Mouse (Mus musculus) heart, adult 2 months (tissue): ENCODE measurements around the gene Pheta2.

Source experiments
- CTCF ChIP-seq: fragments of 200-600 bp; IDR thresholded peaks from 2 replicates; pipeline ENCODE4 v1.8.1; 2022; ENCODE audit warnings: antibody characterized with exemption, mild to moderate bottlenecking, moderate library complexity
- EP300 ChIP-seq: fragments of 200-500 bp; IDR thresholded peaks from 2 replicates; pipeline ENCODE4 v1.6.1; 2011; ENCODE audit warnings: low read depth, low read length, control low read depth; ENCODE audit not compliant: insufficient read depth
- POLR2A ChIP-seq: fragments of 200-500 bp; IDR thresholded peaks from 2 replicates; pipeline ENCODE4 v1.6.1; 2011; ENCODE audit warnings: mild to moderate bottlenecking, low read depth, low read length, control low read depth; ENCODE audit not compliant: insufficient read depth

DNA sequence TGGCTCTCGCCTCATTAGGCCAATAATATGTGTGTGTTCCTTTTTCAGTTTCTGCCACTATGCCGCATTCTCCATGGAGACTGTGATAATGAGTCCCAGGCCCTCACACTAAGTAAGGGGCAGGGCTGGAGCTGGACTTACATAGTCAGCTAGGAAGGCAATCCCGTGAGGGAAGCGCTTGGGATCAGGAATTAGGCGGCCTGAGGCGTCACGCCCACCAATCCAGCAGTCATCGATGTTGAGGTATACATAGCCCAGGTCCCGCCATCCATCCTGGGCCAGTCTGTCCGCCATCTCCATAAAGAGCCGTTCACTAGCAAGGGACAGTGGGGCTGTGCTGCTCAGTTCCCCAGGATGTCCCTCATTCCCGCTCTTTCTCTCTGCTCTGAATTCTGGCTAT lies 2.1 kb upstream of the Pheta2 start:
- TF ChIP-seq EP300 (no peak), POLR2A (no peak), CTCF (no peak)
